Mouse (Mus musculus): ENCODE data around the gene Ddi2. TPM values are rescaled to one million over a fixed set of nuclear protein-coding genes. Genes with fewer than 3 reads are reported as not detected.

Gene Ddi2
- total RNA-seq, 2 experiments from 2014 or later: 37.8 to 46.5 TPM

- TF ChIP-seq CTCF (IDR thresholded peaks at IDR 0.05): no peak
- no peak overlapping the region for H3K4me3 ChIP-seq
- no peak for DNase-seq
- intact Hi-C loops (cut with DNase I): no loop called here
- no peak overlapping the region for H3K27ac ChIP-seq
Observed at GRCm38 (mm10) chr4:141679016-141679415, 44.2 kb downstream of the Ddi2 start.

DNA sequence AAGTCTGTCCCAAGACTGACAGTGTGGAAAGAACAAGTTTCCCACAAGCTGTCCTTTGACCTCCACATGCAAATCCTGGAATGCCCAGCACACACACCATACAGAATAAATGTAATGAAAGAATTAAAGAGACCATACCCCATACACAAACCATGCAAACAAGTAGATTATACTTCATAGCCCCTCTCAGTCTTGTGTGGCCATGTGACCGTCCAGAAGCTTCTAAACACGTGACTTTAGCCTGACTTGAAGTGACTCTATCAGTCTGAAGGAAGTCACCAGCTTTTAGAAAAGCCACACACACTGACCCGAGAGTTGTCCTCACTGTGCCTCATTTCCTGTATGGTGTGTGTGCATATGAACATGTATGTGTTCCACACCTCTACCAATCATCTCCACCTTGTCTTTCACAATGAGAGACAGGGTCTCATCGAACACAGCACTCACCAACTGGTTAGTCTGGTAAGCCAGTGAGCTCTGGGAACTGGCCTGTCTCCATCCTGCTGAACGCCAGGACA is 46.7 kb downstream of the Ddi2 start:
- no peak overlapping the region for H3K27ac ChIP-seq
- no peak for DNase-seq
- no peak overlapping the region for H3K4me3 ChIP-seq
- intact Hi-C loops (cut with DNase I): no loop called here
- no peak for TF ChIP-seq CTCF (IDR thresholded peaks at IDR 0.05)

GRCm38 (mm10) chr4:141672325-141672724 is 50.9 kb downstream of the Ddi2 start:
- no peak for DNase-seq

GRCm38 (mm10) chr4:141671389-141671788 is 51.8 kb downstream of the Ddi2 start:
- Histone ChIP-seq H3K4me3 (no peak overlapping the region), H3K27ac (no peak overlapping the region)
- no peak for DNase-seq
- intact Hi-C loops (cut with DNase I): no loop called here
- no peak for TF ChIP-seq CTCF (IDR thresholded peaks at IDR 0.05)

More at GRCm38 (mm10) chr4:141672325-141672724, 50.9 kb downstream of the Ddi2 start:
- Histone ChIP-seq H3K27ac (no peak overlapping the region), H3K4me3 (no peak overlapping the region)
- TF ChIP-seq CTCF (IDR thresholded peaks at IDR 0.05): no peak
- intact Hi-C loops (cut with DNase I): no loop called here

DNA sequence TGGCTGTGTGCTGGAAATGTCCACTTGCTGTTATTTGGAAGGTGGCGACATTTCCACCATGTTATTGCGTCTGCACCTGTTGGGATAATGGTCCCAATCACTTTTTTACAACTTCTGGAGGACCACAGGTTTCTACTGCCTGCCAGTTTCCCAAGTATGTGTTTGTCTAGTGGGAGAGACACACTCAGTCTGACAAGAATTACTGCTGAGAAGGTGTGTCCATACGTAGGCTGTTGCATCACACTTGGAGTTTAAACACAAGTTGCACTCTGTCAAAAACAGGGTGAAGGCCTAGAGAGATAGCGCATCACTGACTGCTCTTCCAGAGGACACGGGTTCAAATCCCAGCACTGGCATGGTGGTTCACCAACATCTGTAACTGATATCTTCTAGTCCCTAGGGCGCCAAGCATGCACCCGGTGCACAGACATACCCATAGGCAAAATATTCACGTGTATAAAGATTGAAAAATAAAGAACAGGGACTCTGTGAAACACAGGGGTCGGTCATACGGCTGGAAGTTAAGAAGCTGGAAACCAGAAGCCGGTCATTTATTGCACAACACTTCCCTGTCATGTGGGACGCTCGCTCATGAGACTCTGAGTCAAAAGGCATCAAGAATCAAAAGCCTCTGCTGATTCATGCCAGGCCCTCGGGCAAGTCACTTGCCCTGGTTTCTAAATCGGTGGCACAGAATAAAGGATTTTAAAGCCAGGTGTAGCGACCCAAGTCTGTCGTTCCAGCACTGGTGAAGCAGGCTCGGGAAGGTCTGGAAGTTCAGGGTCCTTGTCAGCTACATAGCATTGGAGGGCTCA is 53.1 kb downstream of the Ddi2 start:
- DNase-seq: peak; percentile 65
- no peak for TF ChIP-seq CTCF (IDR thresholded peaks at IDR 0.05)
- H3K4me3 ChIP-seq: no peak overlapping the region
- H3K27ac ChIP-seq: peak overlapping the region; percentile 66
- intact Hi-C loops (cut with DNase I): no loop called here

- no peak for TF ChIP-seq CTCF (IDR thresholded peaks at IDR 0.05)
- intact Hi-C loops (cut with DNase I): loop anchor here (5.0 kb wide), 1 partner anchor 123 kb away; no protein-coding TSS in a partner anchor
- peak within 1 kb of the TSS; percentile 96 for H3K27ac ChIP-seq
- peak within 1 kb of the TSS; percentile 95 for H3K4me3 ChIP-seq
- DNase-seq: no peak
Observed at GRCm38 (mm10) chr4:141664799-141665198, 58.4 kb downstream of the Ddi2 start, which contains the start of gene Plekhm2. Plekhm2 (minus strand) TSS chr4:141664899.

DNA sequence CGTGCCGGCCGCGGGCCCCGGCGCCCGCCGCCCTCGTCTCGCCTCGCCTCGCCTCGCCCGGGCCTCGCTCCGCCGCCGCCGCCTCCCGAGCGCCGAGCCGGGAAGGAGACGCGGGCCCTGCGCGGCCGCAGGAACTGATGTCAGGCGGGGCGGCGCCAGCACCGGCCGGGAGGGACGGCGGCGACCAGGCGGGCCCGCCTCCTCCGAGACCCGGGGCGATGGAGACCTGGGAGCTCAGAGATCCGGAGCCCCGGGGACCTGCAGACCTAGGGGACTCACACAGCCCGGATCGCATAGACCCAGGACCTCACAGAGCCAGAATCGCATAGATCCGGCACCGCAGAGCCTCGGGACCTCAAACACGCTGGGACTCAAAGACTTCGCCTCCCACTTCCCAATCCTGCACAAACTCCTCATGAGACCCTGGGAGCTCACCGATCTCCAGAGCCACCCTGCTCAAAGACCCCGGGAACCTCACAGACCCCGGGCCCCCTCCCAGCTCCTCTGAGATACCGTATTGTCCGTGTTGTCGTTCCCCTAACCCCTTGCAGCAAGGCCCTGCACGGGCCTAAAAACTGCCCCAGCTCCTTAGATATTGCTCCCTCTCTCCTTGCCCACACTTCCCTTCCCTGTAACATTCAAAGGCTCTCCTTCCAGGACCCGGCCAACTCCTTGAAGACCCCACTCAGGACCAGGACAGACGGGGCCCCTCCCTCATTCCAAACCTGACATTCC is 59.0 kb downstream of the Ddi2 start:
- Histone ChIP-seq H3K4me3 (peak overlapping the region; percentile 95), H3K27ac (peak overlapping the region; percentile 96)
- TF ChIP-seq CTCF (IDR thresholded peaks at IDR 0.05): no peak
- DNase-seq: peak; percentile 89
- intact Hi-C loops (cut with DNase I): loop anchor here (5.0 kb wide), 1 partner anchor 123 kb away; no protein-coding TSS in a partner anchor

- DNase-seq: peak; percentile 74
- no peak for TF ChIP-seq CTCF (IDR thresholded peaks at IDR 0.05)
- Histone ChIP-seq H3K4me3 (peak overlapping the region; percentile 95), H3K27ac (peak overlapping the region; percentile 96)
- intact Hi-C loops (cut with DNase I): loop anchor here (5.0 kb wide), 1 partner anchor 124 kb away; no protein-coding TSS in a partner anchor
Observed at GRCm38 (mm10) chr4:141663122-141663931, 59.9 kb downstream of the Ddi2 start.

DNA sequence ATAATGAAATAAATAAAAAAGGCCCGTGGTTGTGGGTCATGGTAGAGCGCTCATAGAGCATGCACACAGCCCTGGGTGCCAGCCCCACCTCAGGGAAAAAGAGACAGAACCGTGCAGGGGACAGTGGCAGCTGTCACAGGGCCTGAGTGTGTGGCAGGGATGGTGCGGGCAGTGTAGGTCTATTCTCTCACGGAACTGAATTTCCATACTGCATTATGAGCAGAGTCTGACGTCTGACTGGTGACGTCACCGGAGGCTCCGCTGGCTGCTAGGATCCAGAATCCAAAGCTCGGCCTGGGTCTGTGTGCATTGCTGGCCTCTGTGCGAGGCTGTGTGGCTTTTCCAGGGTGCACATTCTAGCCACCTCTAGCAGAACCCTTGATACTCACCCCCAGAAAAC is 62.3 kb downstream of the Ddi2 start:
- intact Hi-C loops (cut with DNase I): loop anchor here (5.0 kb wide), 1 partner anchor 126 kb away; no protein-coding TSS in a partner anchor
- Histone ChIP-seq H3K4me3 (no peak overlapping the region), H3K27ac (no peak overlapping the region)
- no peak for DNase-seq
- no peak for TF ChIP-seq CTCF (IDR thresholded peaks at IDR 0.05)

GRCm38 (mm10) chr4:141659739-141660138 is 63.5 kb downstream of the Ddi2 start:
- peak; percentile 26; the same call in 1 of the 2 replicates for TF ChIP-seq CTCF (IDR thresholded peaks at IDR 0.05)
- intact Hi-C loops (cut with DNase I): loop anchor here (5.0 kb wide), 1 partner anchor 128 kb away; no protein-coding TSS in a partner anchor
- H3K27ac ChIP-seq: peak overlapping the region; percentile 71
- peak; percentile 60 for DNase-seq
- H3K4me3 ChIP-seq: no peak overlapping the region

- Histone ChIP-seq H3K4me3 (peak overlapping the region; percentile 11; the same call in 1 of the 2 replicates), H3K27ac (peak overlapping the region; percentile 71)
- intact Hi-C loops (cut with DNase I): no loop called here
- no peak for DNase-seq
- no peak for TF ChIP-seq CTCF (IDR thresholded peaks at IDR 0.05)
Observed at GRCm38 (mm10) chr4:141658846-141659484, 64.3 kb downstream of the Ddi2 start.
